Mouse (Mus musculus): ENCODE results near the gene Herc1. TPM values are rescaled to one million over a fixed set of nuclear protein-coding genes. Genes with fewer than 3 reads are reported as not detected.
A peak's percentile ranks its signal among the peaks of the same experiment; 100 is the strongest.
"Not testable (repeated sequence)": the region's sequence is repeated elsewhere in the genome, so short reads cannot be mapped to it uniquely, and the experiment has no call there.

The Herc1 gene
- polyA plus RNA-seq, 1 experiment from 2014 or later: 12.6 TPM

DNA sequence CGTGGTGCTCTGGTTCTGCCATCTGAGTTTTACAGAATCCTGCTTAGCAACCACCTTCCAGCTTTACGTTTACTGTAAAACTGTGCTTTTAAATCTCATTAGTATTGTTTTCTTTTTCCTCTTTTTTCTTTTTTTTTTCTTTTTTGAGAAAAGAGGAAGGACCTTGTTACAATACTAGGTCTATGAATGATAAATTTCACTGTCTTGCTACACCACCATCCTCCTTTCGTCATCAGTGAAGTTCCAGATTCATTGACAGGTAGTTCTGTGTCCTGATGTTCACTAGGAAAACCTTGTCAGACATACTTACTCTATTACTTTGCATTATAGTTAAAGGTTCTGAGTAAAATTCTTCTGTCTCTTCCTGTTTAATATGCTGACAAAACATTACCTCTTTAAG, 33.2 kb downstream of the Herc1 start:
- Histone ChIP-seq H3K4me3 (replicated peaks; ENCODE audit: low read depth, low read length) (no peak overlapping the region), H3K9me3 (replicated peaks; ENCODE audit: low read length) (no peaks in the 10 kb centered on the region), H3K27me3 (ENCODE audit: insufficient read depth, low read length) (no peaks in the 10 kb centered on the region), H3K9ac (ENCODE audit: low read depth, low read length) (no peak overlapping the region), H3K4me2 (ENCODE audit: low read length) (no peak overlapping the region), H3K4me1 (replicated peaks; ENCODE audit: insufficient read depth, low read length) (no peaks in the 10 kb centered on the region), H3K27ac (no peak overlapping the region), H3K36me3 (ENCODE audit: insufficient read depth, low read length) (no peaks in the 10 kb centered on the region)
- ATAC-seq (replicated peaks; ENCODE audit: low FRiP score, low read depth) (no peak), DNase-seq (ENCODE audit: low spot score) (no peak)
- 94% methylated on average over 3 of the region's 3 CpGs for WGBS
- no peak for TF ChIP-seq CTCF (IDR thresholded peaks at IDR 0.05; ENCODE audit: low read depth)

GRCm38 (mm10) chr9:66390338-66390737, 40.1 kb downstream of the Herc1 start:
- not testable (repeated sequence) for DNase-seq (ENCODE audit: low spot score); H3K4me1 ChIP-seq (replicated peaks; ENCODE audit: insufficient read depth, low read length); ATAC-seq (replicated peaks; ENCODE audit: low FRiP score, low read depth); H3K27ac ChIP-seq; H3K9ac ChIP-seq (ENCODE audit: low read depth, low read length); H3K4me2 ChIP-seq (ENCODE audit: low read length); H3K27me3 ChIP-seq (ENCODE audit: insufficient read depth, low read length); H3K4me3 ChIP-seq (replicated peaks; ENCODE audit: low read depth, low read length); H3K9me3 ChIP-seq (replicated peaks; ENCODE audit: low read length)
- H3K36me3 ChIP-seq (ENCODE audit: insufficient read depth, low read length): peaks cover 11% of the 10 kb centered on the region; the same call in 1 of the 2 replicates
- whole genome bisulfite sequencing: 96% methylated on average over 2 of the region's 2 CpGs

GRCm38 (mm10) chr9:66393304-66393703, 43.1 kb downstream of the Herc1 start:
- ATAC-seq (replicated peaks; ENCODE audit: low FRiP score, low read depth) (no peak), DNase-seq (ENCODE audit: low spot score) (no peak)
- no peak for TF ChIP-seq CTCF (IDR thresholded peaks at IDR 0.05; ENCODE audit: low read depth)
- no peaks in the 10 kb centered on the region for H3K27me3 ChIP-seq (ENCODE audit: insufficient read depth, low read length)
- 93% methylated on average over 5 of the region's 5 CpGs for WGBS
- H3K36me3 ChIP-seq (ENCODE audit: insufficient read depth, low read length): peaks cover 21% of the 10 kb centered on the region; the same call in 1 of the 2 replicates
- H3K9ac ChIP-seq (ENCODE audit: low read depth, low read length): no peak overlapping the region
- H3K4me1 ChIP-seq (replicated peaks; ENCODE audit: insufficient read depth, low read length): no peaks in the 10 kb centered on the region
- no peak overlapping the region for H3K4me3 ChIP-seq (replicated peaks; ENCODE audit: low read depth, low read length)
- H3K9me3 ChIP-seq (replicated peaks; ENCODE audit: low read length): no peaks in the 10 kb centered on the region
- no peak overlapping the region for H3K27ac ChIP-seq
- no peak overlapping the region for H3K4me2 ChIP-seq (ENCODE audit: low read length)

DNA sequence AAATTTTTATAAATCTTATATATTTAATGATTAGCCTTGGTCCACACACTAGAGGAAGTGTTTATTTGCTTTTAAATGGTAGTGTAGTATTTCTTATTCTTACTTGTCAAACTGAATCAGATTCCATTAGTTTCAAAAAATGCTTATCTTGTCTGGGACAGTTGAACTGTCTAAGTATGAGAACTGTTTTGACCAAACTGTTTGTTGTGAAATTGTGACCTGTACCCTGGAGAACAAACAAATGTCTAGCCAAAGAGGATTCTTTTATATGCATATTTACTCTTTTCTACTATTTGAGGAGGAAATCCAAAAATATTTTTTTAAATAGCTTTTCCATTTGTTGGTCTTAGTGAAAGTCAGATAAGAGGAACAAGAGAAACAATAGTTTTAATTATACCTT, 73.2 kb downstream of the Herc1 start:
- Histone ChIP-seq H3K36me3 (ENCODE audit: insufficient read depth, low read length) (peaks cover 2% of the 10 kb centered on the region; the same call in 1 of the 2 replicates), H3K9ac (ENCODE audit: low read depth, low read length) (no peak overlapping the region)

GRCm38 (mm10) chr9:66440007-66440406, 89.8 kb downstream of the Herc1 start:
- peaks cover 20% of the 10 kb centered on the region for H3K36me3 ChIP-seq (ENCODE audit: insufficient read depth, low read length)
- ATAC-seq (replicated peaks; ENCODE audit: low FRiP score, low read depth): no peak

More for the DNA sequence above, 73.2 kb downstream of the Herc1 start:
- Histone ChIP-seq H3K27ac (no peak overlapping the region), H3K27me3 (ENCODE audit: insufficient read depth, low read length) (no peaks in the 10 kb centered on the region), H3K4me1 (replicated peaks; ENCODE audit: insufficient read depth, low read length) (no peaks in the 10 kb centered on the region), H3K4me2 (ENCODE audit: low read length) (no peak overlapping the region), H3K4me3 (replicated peaks; ENCODE audit: low read depth, low read length) (no peak overlapping the region), H3K9me3 (replicated peaks; ENCODE audit: low read length) (no peaks in the 10 kb centered on the region)
- TF ChIP-seq CTCF (IDR thresholded peaks at IDR 0.05; ENCODE audit: low read depth): no peak
- no peak for ATAC-seq (replicated peaks; ENCODE audit: low FRiP score, low read depth)
- DNase-seq (ENCODE audit: low spot score): no peak

DNA sequence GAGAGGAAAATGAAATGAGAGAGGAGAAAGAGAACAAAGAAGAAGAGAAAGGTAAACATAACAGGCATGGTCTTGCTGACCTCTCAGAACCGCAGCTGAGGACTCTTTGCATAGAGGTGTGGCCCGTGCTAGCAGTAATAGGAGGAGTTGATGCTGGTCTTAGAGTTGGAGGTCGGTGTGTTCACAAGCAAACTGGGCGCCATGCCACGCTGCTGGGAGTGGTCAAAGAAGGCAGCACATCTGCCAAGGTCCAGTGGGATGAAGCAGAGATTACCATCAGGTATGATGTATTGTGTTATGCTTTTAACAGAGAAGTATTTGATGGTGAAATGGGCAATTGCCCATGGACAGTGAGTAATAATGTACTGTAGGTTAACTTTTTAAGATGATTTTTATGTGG, 98.0 kb downstream of the Herc1 start:
- Histone ChIP-seq H3K4me3 (replicated peaks; ENCODE audit: low read depth, low read length) (no peak overlapping the region), H3K4me1 (replicated peaks; ENCODE audit: insufficient read depth, low read length) (no peaks in the 10 kb centered on the region), H3K4me2 (ENCODE audit: low read length) (no peak overlapping the region), H3K9me3 (replicated peaks; ENCODE audit: low read length) (no peaks in the 10 kb centered on the region), H3K27me3 (ENCODE audit: insufficient read depth, low read length) (no peaks in the 10 kb centered on the region), H3K27ac (no peak overlapping the region), H3K9ac (ENCODE audit: low read depth, low read length) (no peak overlapping the region), H3K36me3 (ENCODE audit: insufficient read depth, low read length) (peaks cover 21% of the 10 kb centered on the region)
- TF ChIP-seq CTCF (IDR thresholded peaks at IDR 0.05; ENCODE audit: low read depth): no peak
- no peak for DNase-seq (ENCODE audit: low spot score)
- 76% methylated on average over 5 of the region's 5 CpGs for WGBS
- ATAC-seq (replicated peaks; ENCODE audit: low FRiP score, low read depth): no peak

More at GRCm38 (mm10) chr9:66440007-66440406, 89.8 kb downstream of the Herc1 start:
- Histone ChIP-seq H3K9me3 (replicated peaks; ENCODE audit: low read length) (no peaks in the 10 kb centered on the region), H3K27ac (no peak overlapping the region), H3K4me1 (replicated peaks; ENCODE audit: insufficient read depth, low read length) (no peaks in the 10 kb centered on the region), H3K4me3 (replicated peaks; ENCODE audit: low read depth, low read length) (no peak overlapping the region), H3K9ac (ENCODE audit: low read depth, low read length) (no peak overlapping the region), H3K27me3 (ENCODE audit: insufficient read depth, low read length) (no peaks in the 10 kb centered on the region), H3K4me2 (ENCODE audit: low read length) (no peak overlapping the region)
- no peak for TF ChIP-seq CTCF (IDR thresholded peaks at IDR 0.05; ENCODE audit: low read depth)
- WGBS: 97% methylated on average over 8 of the region's 8 CpGs
- no peak for DNase-seq (ENCODE audit: low spot score)

- ATAC-seq (replicated peaks; ENCODE audit: low FRiP score, low read depth) (no peak), DNase-seq (ENCODE audit: low spot score) (peak; percentile 83)
- Histone ChIP-seq H3K9ac (ENCODE audit: low read depth, low read length) (no peak overlapping the region), H3K36me3 (ENCODE audit: insufficient read depth, low read length) (peaks cover 29% of the 10 kb centered on the region), H3K4me3 (replicated peaks; ENCODE audit: low read depth, low read length) (no peak overlapping the region), H3K27ac (no peak overlapping the region), H3K4me2 (ENCODE audit: low read length) (no peak overlapping the region), H3K4me1 (replicated peaks; ENCODE audit: insufficient read depth, low read length) (no peaks in the 10 kb centered on the region), H3K9me3 (replicated peaks; ENCODE audit: low read length) (no peaks in the 10 kb centered on the region), H3K27me3 (ENCODE audit: insufficient read depth, low read length) (no peaks in the 10 kb centered on the region)
- 57% methylated on average over 4 of the region's 4 CpGs for WGBS
- peak; percentile 77 for TF ChIP-seq CTCF (IDR thresholded peaks at IDR 0.05; ENCODE audit: low read depth)
These were observed 114.8 kb downstream of the Herc1 start for GRCm38 (mm10) chr9:66465087-66465486.

All from kidney, postnatal 0 days (tissue).